Mouse (Mus musculus): ENCODE measurements around the gene Gm4744. TPM values are rescaled to one million over a fixed set of nuclear protein-coding genes. Genes with fewer than 3 reads are reported as not detected.

Gm4744 gene
- not detected for polyA plus RNA-seq (2014; fragmentation: Illumina TruSeq; extraction: RNeasy Lipid Tissue Mini Kit (QIAGEN cat#74804); ENCODE audit: insufficient read depth, low read depth, low replicate concordance)

DNA sequence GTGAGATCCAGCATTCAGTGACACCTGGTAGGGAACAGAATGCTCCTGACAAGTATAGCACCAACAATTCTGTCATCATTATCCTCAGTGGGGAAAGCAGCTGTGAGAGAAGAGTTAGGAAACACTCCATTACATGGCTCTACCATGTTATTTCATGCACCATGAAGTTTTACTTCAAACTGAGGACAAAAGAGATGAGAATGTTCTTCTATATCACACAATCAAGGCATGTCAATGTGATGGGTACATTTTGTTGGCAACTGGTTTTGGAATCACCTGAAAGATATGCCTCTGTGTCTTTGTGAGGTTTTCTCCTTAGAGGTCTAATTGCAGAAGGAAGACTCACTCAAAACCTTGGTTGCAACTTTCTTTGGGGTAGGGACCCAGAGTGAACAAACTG, at the start of gene Gm4744:
Gm4744 (minus strand) TSS at position 101 of the 400 bp plus-strand sequence.

DNA sequence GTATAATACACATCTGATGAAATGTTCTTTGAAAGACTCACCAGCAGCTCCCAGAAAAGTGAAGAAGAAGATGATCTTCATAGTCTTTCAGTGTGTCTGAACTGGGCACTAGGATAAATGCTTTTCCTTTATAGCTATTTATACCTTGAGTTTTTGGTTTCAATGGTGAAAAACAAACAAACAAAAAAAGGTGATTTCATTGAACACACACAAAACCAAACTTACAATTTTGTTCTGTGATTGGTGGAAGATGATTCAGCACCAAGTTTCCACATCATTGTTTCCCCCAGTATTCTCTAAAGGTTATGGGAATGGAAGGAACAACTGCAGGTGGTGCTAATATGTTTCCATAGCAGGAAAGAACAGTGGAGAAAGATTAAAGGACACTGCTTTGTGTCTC, 47.7 kb upstream of the Gm4744 start, which contains the start of gene Gm2663:
Gm2663 (minus strand) TSS at position 101 of the 400 bp plus-strand sequence.

GRCm38 (mm10) chr6:40964454-40964853, 12.8 kb upstream of the Gm4744 start, which contains the start of gene 1810009J06Rik:
TSS of gene 1810009J06Rik (plus strand) at chr6:40964754.

GRCm38 (mm10) chr6:40940457-40940856, 11.2 kb downstream of the Gm4744 start, which contains the start of gene 1700074P13Rik:
TSS of gene 1700074P13Rik (minus strand) at chr6:40940557.

DNA sequence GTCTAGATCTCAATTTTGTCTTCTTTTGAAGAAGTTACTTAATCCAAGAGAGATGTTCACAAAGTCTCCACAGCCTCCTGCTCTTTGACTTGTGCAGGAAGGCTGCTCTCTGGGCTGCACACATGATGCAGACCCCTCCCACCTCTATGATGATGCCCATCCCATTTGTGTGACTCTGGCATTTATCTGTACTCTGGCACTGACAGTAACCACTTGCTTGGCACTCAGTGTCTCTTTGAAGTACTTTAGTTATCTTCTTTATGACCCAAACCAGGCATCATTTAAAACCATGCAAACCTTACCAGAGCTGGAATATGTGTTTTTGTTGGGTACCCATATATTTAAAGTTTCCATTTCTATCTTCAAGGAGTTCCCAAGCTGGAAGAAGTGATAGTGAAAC, 51.4 kb downstream of the Gm4744 start, which contains the start of gene Prss58:
Prss58 (minus strand) TSS at position 101 of the 400 bp plus-strand sequence.

Other genes starting within 250 kb of the Gm4744 start
- not detected for gene Moxd2, start 64.4 kb downstream of the Gm4744 start, polyA plus RNA-seq (2014; fragmentation: Illumina TruSeq; extraction: RNeasy Lipid Tissue Mini Kit (QIAGEN cat#74804); ENCODE audit: insufficient read depth, low read depth, low replicate concordance)
- not detected for gene Prss58, start 51.5 kb downstream of the Gm4744 start, polyA plus RNA-seq (2014; fragmentation: Illumina TruSeq; extraction: RNeasy Lipid Tissue Mini Kit (QIAGEN cat#74804); ENCODE audit: insufficient read depth, low read depth, low replicate concordance)
- gene 1700074P13Rik, start 11.3 kb downstream of the Gm4744 start, polyA plus RNA-seq (2014; fragmentation: Illumina TruSeq; extraction: RNeasy Lipid Tissue Mini Kit (QIAGEN cat#74804); ENCODE audit: insufficient read depth, low read depth, low replicate concordance) = not detected
- gene 1810009J06Rik, start 12.9 kb upstream of the Gm4744 start, polyA plus RNA-seq (2014; fragmentation: Illumina TruSeq; extraction: RNeasy Lipid Tissue Mini Kit (QIAGEN cat#74804); ENCODE audit: insufficient read depth, low read depth, low replicate concordance) = not detected
- not detected for gene Gm2663, start 47.6 kb upstream of the Gm4744 start, polyA plus RNA-seq (2014; fragmentation: Illumina TruSeq; extraction: RNeasy Lipid Tissue Mini Kit (QIAGEN cat#74804); ENCODE audit: insufficient read depth, low read depth, low replicate concordance)
- not detected for gene 2210010C04Rik, start 83.6 kb upstream of the Gm4744 start, polyA plus RNA-seq (2014; fragmentation: Illumina TruSeq; extraction: RNeasy Lipid Tissue Mini Kit (QIAGEN cat#74804); ENCODE audit: insufficient read depth, low read depth, low replicate concordance)

Data from lung, adult 10 weeks (tissue).